8 mouse cellular contexts compared by ENCODE assay signal in genomic region chr5:124635068-124635467, GRCm38 (mm10). TPM values are rescaled to one million over a fixed set of nuclear protein-coding genes. Genes with fewer than 3 reads are reported as not detected.
A peak's percentile ranks its signal among the peaks of the same experiment; 100 is the strongest.
DNase-seq lines count a peak whose midpoint lies in the region; TF ChIP-seq lines count a peak whose summit lies in the region.
"Not testable (repeated sequence)": the region's sequence is repeated elsewhere in the genome, so short reads cannot be mapped to it uniquely, and the experiment has no call there.

No protein-coding gene starts in this region.

- peak; percentile 44; the same call in 1 of the 2 replicates for TF ChIP-seq CTCF in gastrocnemius, adult 2 months (IDR thresholded peaks at IDR 0.05)
- TF ChIP-seq CTCF in left cerebral cortex, adult 2 months (IDR thresholded peaks at IDR 0.05) = peak; percentile 44

- H3K27ac ChIP-seq in gastrocnemius, adult 2 months; left cerebral cortex, adult 2 months: not testable (repeated sequence)

- intact Hi-C loops in gastrocnemius, adult 2 months (cut with DNase I); left cerebral cortex, adult 2 months (cut with DNase I): not testable (repeated sequence)

- DNase-seq in 416B (ENCODE audit: low read depth) (peak; percentile 58), R1 (ENCODE audit: low read depth, low spot score) (peak; percentile 68)
- peak; percentile 16 to 25 for DNase-seq in cerebellum, postnatal 36 days
- DNase-seq in gastrocnemius, adult 2 months; left cerebral cortex, adult 2 months (ENCODE audit: extremely low spot score in 1 of 2, low spot score in 2 of 2): not testable (repeated sequence)
- DNase-seq in kidney, adult 18-20 months = peak; percentile 44
- DNase-seq in lung, postnatal 14 days = peak; percentile 34
- DNase-seq in right cerebral cortex, postnatal 4 days = peak; percentile 60

- H3K4me3 ChIP-seq in gastrocnemius, adult 2 months; left cerebral cortex, adult 2 months: not testable (repeated sequence)

RNA-seq across cellular contexts. Expression of gene Atp6v0a2, which starts 6.7 kb away (rescaled TPM):
- total RNA-seq in gastrocnemius, adult 2 months (2021) = 10 to 100 TPM; 27.7 to 34.3 TPM
- 10 to 100 TPM; 59.2 to 71.4 TPM for total RNA-seq in left cerebral cortex, adult 2 months (2021)

RNA-seq across cellular contexts. Expression of gene Gtf2h3, which starts 56.1 kb away (rescaled TPM):
- 10 to 100 TPM; 15.4 to 16.3 TPM for total RNA-seq in gastrocnemius, adult 2 months (2021)
- 10 to 100 TPM; 26.6 to 28.6 TPM for total RNA-seq in left cerebral cortex, adult 2 months (2021)

RNA-seq across cellular contexts. Expression of gene Eif2b1, which starts 56.1 kb away (rescaled TPM):
- total RNA-seq in gastrocnemius, adult 2 months (2021) = 10 to 100 TPM; 36.7 to 38.5 TPM
- 10 to 100 TPM; 35.1 to 37.7 TPM for total RNA-seq in left cerebral cortex, adult 2 months (2021)
